Mouse (Mus musculus): ENCODE results near the gene Vcp.
A peak's percentile ranks its signal among the peaks of the same experiment; 100 is the strongest.

Gene Vcp

DNA sequence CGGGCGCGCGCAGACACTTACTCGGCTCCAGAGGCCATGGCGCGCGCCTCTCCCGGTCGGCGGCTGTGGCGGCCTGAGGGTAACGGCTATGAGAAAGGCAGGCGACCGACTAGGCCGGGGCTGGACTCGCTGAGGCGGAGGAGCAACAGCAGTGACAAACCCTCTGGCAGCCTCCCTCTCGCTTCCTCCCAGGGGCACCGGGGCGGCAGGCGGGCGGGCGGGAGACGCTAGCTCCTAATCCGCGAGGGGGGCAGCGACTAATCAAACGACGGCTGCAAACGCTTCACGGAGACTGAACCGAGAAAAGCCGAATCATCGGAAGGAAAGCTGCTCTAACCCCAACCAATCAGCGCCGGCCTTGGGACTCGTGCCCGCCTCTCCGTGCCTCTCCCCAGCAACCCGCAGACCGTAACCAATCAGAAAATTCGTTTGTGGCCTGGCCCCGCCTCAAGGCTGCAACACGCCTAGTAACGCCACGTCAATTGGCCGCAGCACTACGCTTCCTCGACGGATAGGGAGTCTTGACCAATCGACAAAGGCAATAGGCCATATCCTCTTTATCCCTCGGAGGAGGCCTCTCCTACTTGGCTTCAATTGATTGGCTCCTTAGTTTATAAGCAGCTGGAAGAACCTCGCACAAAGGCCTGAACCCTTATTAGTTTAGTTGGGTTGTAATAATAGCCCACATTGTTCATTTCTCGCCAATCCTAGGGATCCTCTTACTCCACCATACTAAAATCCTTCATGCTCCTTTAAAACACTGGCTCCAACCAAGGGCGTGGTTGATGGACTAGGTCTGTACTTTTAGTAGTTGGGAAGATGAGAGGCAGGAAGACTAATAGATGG is at the start of gene Vcp:
Vcp (minus strand) TSS at position 367 of the 846 bp plus-strand sequence.
- peak; percentile 99 for DNase-seq

DNA sequence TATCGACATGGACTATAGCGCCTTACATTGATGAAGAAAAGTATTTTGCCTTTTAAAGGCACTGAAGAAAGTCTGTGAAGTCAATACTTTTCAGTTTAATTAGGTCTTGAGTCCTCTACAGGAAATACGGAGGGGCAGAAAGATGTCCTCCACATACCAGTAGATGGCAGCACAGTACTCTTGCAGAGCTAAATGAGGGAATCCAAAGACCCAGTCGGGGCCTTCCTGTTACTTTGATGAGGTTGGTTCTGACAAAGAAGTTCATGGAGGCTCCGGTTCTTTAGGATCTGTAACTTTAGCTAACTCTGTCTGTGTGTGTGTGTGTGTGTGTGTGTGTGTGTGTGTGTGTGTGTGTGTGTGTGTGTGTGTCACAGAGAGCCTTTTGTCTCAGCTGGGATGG is 46.9 kb upstream of the Vcp start:
- peak; percentile 60 to 73 for DNase-seq

DNA sequence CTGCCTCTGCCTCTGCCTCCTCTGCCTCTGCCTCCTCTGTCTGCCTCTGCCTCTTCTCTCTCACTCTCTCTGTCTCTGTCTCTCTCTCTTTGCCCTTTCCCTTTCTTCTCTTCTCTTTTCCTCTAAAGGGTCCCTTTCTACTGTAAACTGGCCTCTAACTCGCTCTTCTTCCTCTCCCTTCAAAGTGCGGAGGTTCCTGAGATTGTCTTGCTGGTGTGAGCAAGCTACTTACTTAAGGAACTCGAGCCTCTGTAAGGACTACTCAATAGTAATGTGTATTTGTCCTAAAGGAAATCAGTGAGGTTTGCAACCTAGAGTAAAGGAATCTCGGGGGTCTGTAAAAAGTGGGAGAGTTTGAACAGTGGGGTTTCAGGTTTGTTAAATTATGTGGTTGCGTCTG is 46.3 kb upstream of the Vcp start:
- DNase-seq = no peak

DNA sequence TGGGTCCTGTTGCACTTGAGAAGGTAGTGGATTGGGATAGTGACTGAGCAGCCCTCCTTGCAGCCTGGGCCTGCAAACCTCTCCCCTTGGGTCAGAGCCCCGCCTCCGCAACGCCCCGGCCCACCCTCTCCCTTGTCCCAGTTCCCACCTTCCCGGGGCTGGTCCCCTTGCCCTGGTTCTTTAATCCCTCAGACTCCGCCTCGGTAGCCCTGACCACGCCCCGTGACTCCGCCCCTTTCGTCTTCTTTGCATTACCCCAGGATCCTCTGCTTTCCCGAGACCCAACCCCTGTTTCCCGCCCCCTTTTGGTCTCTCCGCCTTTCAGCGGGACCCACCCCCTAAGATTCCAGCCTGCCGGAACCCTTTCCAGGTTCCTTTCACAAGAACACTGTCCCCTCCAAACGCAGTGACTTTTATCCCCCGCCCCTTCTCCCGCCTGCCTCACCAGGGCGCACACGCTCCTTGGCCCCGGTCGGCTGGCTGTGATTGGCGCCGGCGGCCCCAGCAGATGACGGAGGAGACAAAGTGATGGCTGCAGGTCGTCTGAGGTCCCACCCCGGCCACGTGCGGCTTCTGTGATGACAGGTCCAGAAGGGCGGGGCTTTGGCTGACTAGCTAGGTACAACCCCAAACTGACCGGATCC is 45.5 kb upstream of the Vcp start, which contains the start of gene Fam214b:
Fam214b (minus strand) TSS at position 562 of the 644 bp plus-strand sequence.
- peak; percentile 91 for DNase-seq

DNA sequence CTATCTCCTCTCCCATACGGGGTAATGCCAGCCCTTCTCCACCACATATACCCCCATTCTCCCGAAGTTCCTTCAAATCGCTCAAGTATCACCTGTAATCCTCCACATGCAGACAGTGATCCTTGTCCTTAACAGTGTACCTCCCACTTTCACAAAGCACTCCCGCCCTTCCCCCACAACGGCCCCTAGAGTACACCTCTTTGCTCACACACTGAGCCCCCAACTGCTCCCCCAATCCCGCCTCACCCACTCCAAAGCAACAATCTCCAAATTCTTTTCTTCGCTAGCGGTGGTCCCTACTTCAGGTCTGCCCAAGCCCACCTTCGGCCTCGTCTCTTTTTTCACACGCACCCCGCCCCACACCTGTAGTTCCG is 45.0 kb upstream of the Vcp start:
- no peak for DNase-seq

DNA sequence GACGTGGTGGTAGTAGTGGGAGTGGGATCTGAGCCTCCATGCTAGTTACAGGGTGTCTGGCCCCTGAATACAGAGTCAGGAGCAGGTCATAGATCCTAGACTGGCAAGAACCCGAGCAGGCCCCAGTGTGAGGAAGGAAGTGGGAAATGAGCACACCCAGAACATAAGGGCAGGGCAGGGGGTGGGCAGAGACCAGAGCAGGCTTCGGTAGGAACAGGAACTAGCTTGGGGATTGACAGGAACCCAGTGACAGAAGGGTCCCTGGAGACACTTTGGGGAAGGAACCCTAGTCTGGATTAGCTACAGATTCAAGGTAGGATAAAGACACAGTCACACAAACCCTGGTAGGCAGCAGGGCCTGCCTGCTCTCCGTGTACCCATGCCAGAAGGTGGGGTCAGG is 44.4 kb upstream of the Vcp start:
- DNase-seq = no peak

DNA sequence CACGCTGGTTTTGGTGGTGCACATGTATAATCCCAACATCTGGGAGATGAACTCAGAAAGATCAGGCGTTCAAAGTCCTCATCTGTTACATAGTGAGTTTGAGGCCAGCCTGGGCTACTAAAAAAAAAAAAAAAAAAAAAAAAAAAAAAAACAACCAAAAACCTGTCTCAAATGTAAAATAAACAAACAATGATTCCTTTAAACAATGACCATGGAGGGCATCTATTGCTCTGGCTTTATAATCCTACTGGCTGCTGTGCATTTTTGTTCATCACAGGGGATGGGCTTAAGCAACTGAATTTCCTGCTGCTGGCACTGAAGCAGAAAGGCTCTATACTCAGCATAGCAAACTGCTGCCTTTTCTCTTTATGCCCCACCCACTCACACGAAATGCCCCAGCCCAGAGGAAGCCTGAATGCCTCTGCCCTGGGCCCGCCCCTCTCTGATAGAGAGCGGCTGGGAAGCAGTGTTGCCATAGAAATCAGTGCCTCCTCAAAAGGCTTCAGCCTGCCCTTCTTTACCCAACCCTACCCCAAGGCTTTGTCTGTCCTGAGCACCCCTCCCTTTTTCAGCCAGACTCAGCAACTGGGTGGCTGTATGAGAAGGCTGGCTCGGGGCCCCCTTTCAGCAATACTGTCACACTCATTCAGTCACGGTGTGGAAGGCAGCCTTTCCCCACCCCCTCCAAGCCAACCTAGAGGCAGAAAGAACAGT is 43.5 kb upstream of the Vcp start:
- DNase-seq = peak in 1 of 2 experiments; percentile 14

DNA sequence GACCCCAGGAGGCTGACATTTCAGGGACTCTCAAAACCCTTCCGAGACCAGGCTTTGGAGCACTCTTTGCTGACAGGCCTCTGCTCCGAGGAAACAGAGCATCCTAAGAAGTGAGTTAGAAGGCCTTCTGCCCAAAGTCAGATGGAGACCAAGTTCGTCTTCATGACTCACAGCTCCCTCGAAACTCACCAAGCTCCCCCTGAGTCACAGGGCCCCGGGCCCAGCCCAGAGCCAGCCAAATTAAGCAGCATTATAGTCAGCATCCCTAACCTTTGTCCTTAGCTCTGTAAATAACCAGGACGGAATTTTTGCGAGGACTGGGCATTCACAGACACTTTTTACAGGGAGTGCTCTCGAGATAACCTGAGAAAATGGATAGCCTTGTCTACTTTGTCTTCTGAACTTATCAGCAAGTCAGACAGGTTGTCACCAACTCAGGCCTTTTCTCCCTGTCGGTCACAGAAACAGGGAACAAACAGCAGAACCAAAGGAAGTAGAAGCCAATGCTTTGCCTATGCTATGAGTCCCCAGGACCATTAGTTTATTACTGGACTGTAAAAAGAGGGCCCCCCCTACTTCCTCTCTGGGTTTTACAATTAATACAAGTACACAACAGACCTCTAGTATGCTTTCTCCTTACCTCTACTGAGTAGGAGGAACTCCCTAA is 40.7 kb upstream of the Vcp start:
- DNase-seq = no peak

DNA sequence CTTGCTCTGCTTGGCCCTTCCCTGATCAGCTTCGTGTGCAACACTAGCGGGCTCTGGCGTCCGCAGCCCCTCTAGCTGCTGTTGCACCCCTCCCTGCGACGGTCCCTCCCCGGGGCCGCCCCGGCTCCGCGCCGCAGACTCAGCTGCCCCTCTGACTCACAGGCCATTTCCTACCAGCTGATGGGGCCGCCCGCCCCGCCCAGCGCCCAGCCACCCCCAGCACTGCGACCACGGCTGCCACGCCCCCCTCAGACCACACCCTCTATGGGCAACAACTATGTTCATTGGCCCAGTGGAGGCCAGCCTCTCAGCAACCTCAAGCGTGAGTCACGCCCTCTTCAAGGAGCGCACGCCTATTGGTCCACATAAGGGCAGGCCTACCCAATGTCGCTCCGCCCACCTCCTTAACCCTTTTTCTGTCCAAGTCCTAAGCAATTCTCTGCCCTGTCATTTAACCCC is 39.8 kb upstream of the Vcp start:
- peak; percentile 87 to 93 for DNase-seq

DNA sequence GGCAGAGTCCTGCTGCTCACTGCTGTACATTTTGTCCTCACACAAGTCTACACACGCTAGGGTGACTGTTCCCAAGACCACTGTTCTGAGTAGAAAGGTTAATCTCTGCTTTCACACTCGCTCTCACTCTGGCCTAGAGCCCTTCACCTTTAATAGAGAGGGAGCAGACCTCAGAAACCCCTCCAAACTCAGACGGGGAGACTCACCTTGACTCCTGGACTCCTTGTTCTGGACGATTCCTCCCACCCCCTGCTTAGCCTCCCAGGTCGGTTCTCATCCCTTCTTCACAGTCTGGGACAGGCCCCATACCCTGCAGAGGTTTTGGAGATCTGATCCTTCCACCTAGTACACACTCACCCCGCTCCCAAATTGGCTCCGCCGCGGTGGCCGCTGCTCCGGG is 39.3 kb upstream of the Vcp start:
- no peak for DNase-seq

DNA sequence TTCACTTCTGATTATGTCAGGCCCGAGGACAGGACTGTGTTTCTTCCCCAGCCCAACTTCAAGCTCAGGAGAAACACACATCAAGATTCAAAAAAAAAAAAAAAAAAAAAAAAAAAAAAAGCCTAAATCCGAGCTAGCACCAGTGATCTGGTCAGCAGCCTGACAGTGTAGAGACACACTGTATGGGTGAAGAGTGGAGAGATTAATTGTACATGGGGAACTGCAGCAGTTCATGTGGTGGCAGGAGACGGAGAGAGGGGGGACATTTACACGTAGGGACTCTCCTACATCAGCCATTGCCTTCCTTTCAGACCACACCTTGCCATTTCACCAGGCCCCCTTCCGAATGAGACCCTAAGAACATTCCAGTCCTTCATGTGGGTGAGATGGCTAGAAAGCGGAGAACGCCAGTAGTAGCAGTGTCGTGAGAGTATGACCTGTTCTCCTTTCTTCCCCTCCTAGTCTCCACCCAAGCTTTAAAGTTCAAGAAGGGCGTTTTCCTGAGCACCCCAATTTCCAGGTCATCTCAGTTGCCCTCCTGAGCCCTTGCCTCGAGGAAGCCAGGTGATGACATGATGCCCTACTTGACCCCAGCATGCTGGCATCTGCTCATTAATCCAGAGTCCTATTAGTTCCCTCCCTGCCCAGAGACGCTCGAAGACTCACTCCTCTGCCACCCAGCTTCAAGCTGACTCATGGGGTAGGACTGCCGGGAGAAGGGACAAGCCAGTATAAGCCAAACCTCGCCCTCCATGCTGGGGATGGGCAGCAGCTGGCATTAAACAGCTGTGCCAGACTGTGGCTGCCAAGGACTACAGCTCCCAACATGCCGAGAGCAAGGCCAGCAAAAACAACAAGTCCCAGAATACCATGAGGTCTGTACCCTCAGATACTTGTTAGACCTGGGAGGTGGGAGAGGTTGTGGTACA is 38.5 kb upstream of the Vcp start:
- DNase-seq = peak in 1 of 2 experiments; percentile 20

DNA sequence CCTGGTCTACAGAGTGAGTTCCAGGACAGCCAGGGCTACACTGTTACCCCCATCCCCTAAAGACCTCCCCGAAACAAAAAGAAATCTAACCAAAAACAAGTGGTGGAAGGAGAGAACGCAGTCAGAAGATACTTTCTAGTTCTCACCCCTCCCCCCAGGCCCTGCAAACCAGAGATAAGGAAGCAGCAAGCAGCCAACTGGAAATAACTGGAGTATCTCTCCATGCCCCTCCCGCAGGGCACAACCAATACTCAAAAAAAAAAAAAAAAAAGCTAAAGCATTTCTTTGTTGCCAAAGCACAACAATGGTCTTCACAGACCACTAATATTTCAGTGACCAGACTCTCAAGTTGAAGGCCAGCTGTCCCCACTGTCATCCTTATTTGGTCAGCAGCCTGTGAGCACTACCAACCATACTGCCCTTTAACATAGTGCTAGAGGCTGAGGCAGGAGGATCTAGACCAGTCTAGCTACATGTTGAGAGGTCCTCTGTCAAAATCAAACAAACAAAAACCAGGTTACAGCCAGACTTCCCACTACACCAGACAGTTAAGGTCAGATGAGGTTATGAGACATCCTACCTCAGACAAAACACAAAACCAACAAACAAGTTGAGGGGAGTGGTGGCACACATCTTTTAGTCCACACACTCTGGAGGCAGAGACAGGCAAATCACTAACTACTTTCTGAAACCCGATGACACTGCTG is 37.7 kb upstream of the Vcp start:
- DNase-seq = no peak

DNA sequence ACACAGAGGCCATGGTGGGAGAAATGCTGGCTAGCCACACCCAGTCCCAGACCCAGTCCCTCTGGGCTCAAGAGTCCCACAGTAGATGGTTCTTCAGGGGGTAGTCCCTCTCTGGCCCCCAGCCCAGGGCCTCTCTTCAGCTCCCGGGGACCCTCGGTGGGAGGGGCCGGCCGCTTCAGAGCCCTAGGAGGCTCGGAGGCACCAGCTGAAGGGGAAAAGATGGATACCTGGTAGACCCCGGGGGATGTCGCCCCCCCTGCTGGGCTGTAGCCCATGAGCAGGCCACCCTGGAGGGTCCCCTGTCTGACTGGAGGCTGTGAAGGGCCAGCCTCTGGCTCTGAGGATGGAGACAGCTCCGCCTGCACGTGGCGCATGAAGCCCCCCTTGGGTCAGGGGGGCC is 36.0 kb upstream of the Vcp start:
- peak in 1 of 2 experiments; percentile 8 for DNase-seq

DNA sequence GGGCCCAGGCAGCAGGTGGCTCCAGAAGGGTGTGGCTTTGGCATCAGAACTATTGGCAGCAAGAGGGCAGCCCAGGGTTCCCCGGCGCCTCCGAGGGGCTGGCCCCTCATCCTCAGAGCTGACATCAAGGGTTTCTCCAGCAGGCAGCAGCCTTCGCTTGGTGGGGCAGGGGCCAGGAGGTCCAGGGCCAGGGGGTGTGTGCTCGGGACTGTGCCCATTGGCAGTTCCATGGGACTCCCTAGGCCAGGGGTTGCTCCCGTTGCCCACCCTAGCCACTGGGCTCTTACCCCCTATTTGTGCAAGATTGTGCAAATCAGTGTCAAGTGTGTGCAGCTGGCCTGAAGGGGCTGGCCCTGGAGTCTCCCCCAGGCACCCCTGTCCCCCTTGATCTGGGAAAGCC is 35.5 kb upstream of the Vcp start:
- peak in 1 of 2 experiments; percentile 9 for DNase-seq

DNA sequence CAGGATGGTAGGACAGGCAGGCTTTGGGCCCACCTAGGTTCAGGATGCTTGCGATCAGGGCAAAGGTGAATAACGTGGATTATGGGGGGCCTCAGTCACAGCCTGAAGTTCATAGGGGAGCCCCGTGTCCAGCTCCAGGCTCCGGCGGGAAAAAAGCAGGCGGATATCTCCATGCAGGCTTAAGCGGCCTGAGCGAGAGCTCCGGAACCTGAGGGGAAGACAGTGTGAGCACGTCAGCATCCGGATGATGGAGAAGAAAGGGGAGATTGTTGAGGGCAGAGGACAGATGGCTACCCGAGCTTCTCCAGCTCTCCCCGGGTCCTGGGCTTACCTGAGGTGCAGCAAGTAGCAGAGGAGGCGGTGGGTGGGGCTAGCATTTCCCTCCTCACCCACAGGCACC is 33.2 kb upstream of the Vcp start:
- DNase-seq = no peak

DNA sequence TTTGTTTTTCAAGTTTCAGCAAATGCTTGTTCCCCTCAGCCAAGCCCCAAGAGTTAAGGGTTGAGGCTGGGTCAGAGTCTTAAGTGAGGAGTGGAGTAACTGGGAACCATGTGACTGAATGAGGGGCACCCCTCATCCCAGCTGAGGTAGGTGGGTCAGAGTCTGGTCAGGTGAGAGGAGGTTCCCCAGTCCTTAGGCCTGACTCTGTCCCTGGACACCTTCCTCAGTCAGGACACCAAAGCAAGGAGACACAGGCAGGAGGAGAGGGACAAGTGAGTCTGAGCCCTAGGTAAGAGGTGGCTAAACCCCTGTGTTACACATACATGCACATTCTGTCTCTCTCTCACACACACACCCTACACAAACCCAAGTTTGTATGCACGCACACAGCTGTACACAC is 32.2 kb upstream of the Vcp start:
- no peak for DNase-seq

DNA sequence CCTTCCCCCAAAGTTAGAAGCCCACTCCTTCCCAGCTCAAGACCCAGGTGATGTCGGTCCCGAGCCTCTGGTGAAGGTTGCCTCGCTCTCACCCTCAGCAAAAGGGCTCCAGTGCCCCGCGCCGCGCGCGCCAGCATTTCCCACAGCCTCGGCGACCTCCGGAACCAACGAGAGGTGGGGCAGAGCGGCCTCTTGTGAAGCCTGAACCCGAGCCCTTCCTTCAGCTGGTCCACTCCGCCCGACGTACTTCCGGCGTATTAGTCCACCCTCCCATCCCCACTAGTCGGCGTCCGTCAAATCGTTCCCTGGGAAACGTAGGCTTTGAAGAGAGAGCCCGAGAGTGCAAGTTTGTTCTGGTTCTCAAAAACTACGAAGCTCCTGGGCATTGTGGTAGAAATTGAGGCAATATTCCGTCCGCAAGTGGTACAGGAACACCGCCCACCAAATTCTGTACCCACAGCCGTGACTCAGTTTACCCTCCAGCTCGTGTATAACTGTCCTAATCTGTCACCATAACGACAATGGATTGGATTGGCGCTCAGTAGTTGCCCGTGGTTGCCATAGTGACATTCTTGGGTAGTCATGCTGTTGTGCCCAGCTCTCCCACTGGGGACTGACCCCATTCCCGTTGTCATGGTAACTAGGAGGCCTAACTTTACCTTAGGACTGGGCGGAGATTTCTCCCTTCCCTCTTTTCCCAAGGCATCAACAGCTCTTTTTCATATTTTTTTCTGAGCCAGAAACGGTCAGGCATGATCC is 31.1 kb upstream of the Vcp start, which contains the start of gene Stoml2:
Stoml2 (minus strand) TSS at position 474 of the 759 bp plus-strand sequence.
- peak; percentile 94 for DNase-seq

DNA sequence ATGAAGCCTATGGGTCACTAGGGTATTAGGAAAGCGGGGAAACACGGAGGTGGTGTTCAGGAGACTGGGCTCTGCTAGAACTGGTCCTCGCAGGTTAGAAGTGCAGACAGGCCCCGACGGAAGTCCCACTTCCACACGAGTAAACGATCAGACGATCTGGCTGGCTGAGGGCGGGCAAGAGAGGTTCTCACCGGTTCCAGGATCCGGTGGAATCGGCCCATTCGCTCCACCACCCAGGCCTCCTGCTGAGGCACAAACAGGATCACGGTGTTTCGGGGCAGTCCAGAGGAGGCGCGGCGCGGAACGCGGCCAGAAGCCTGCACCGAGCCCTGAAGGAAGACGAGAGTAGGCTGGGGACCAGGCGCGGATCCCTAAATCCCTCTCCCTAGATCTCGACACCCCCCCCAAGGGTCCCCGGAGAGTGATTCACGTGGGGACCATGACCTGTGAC is 30.5 kb upstream of the Vcp start:
- DNase-seq = peak in 1 of 2 experiments; percentile 55

DNA sequence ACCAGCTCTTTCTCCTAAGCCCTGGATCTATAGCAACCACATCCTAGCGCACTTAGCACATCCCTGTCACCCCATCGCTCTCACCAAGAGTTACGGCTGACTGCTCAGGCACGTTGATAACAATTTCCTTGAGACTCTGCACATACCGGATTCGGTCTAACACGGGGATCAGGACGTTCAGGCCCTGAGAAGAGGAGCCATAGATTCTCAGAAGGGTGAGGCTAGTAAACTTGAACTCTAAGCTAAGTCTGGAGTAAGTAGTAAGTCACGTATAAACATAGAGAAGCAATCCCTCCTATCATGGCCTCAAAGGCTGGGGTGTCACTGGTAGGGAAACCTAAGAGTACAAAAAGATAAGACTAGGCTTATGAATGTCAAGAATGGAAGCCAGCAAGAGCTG is 30.0 kb upstream of the Vcp start:
- no peak for DNase-seq

DNA sequence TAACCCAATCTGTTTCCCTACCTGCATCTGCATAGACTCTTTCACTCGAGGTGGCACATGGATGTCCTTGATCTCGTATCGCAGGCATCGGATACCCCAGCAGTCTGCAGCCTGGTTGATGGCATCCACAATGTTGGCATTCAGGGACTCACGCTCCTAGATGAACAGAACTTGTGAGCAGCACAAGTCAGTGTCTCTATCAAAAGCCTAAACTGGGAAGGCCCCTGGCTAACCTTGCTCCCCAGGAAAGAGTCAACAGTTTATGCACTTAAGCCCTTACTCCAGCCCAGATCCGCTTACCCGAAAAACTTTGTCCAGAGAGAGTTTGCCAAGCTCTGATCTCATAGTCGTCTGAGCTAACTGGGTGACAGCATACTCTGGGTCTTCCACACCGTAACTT is 29.4 kb upstream of the Vcp start:
- no peak for DNase-seq
